Mouse (Mus musculus): Measurements from ENCODE around the gene Zscan4c.
"Not testable (repeated sequence)": the region's sequence is repeated elsewhere in the genome, so short reads cannot be mapped to it uniquely, and the experiment has no call there.

Zscan4c gene

DNA sequence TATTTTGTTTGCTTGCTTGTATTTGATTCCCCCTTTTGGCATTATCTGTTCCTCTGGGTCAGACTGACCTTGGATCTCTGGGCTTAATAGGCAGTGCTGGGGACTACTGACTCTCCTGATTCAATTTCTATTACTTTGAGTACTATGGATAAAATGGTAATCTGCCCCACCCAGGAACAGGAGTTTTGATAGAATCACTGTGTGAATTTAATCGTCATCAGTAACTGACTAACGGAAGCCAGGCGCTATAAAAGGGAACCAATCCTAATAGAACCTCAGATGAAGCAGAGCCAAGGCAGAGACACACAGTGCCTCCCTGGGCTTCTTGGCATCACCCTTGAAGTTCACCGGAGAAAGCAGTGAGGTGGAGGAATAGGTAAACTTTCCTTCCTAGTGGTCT, at the start of gene Zscan4c:
TSS of gene Zscan4c (plus strand) at position 301 of the 400 bp plus-strand sequence.
- not testable (repeated sequence) for DNase-seq (ENCODE audit: low spot score)
